Mouse (Mus musculus) frontal cortex, postnatal 14 days (tissue): ENCODE measurements at regions not wholly inside any gene's neighbourhood (a gene's known extent, or its start where the extent isn't known, plus 50 kb on each side); places are given as distances from the start of the nearest gene placed in this dataset.
"Not testable (repeated sequence)": the region's sequence is repeated elsewhere in the genome, so short reads cannot be mapped to it uniquely, and the experiment has no call there.

ENCODE experiments used
- DNase-seq, 2 experiments: peaks; one replicate each; pipeline ENCODE4 v3.0.0; 2022; ENCODE audit warnings: low spot score in 2 of 2

DNA sequence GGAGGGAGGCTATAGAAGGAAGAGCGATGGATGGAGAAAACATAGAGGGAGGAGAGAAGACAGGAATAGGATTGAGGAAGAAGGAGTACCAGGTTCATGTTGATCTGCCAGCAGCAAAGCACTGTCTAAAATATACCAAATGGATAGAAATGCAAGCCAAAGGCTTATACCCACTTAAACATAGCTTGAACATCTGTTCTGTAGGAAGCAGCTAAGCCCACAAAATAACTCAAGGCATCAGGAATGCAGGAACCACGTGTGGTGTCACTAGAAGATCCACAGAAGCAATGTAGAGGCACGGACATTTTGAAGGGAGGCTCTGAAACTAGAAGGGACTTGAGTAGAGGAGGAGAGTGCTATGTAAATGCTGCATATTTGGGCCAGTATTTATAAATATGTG, 78.9 kb downstream of the Smgc start:
- no peak for DNase-seq

- no peak for DNase-seq
These were observed 79.8 kb downstream of the Smgc start for GRCm38 (mm10) chr15:91917877-91918276.

GRCm38 (mm10) chr15:91924542-91924941, 86.5 kb downstream of the Smgc start:
- no peak for DNase-seq

DNA sequence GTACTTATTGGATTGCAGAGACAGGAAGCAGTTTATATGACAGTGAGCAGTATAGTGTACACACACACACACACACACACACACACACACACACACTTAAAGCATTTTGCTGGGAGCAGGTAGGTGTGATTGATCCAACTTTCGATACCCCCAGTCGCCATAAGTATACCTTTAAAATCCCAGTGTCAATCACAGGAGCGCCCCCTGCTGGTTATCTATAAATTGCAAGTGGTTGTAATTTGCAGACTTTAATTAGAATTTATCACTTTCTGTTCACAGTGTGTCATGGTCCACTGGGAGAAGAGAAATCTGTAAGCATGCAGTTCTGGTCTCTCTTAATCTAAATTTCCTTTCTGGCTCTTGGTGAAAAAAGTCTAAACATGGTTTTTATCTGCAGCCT, 89.4 kb downstream of the Smgc start:
- DNase-seq = no peak

- DNase-seq = no peak
These were observed 90.4 kb downstream of the Smgc start for GRCm38 (mm10) chr15:91928511-91928910.

GRCm38 (mm10) chr15:91957273-91957672, 93.7 kb upstream of the Cntn1 start:
- DNase-seq = no peak

DNA sequence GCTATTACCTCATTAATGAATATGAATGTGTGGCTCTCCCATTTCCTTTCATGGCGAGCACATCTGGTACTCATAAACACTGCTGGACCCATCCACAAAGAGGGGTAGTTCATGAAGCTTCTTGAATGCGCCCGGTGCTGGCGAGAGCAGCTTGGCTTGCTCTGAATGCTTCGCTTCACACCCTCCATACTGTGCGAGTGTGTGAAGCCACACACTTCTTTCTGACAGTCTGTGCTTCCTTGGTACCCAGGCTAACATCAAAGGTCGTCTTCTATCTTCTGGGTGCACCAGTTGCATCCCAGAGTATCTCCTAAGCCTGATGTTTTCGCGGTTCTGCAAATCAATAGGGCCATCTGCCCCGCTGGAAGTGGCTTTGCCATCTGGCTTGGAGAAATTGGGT, 85.8 kb upstream of the Cntn1 start:
- DNase-seq = peak; percentile 16 to 22

GRCm38 (mm10) chr15:91969378-91969777, 81.6 kb upstream of the Cntn1 start:
- DNase-seq = peak; percentile 17 to 68

GRCm38 (mm10) chr15:91971411-91971810, 79.6 kb upstream of the Cntn1 start:
- no peak for DNase-seq

DNA sequence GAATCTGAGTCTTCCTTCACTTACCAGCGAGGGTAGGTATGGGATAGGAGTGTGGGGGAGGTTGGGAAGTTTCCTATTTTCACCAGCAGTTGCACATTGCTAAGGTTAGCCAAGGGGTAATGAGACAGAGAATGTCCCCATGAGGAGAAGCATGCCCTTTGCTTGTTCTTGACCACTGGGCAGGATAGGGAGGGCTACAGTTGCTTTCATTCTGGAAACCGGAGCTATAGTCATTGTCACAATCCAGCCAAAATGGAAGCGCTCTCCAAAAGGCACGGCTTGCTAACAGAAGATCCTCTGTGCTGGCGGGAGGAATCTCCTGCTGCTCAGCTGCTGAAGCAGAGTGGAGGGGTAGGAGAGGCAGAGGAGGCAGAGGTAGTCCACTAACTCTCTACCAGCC, 79.1 kb upstream of the Cntn1 start:
- DNase-seq = no peak

DNA sequence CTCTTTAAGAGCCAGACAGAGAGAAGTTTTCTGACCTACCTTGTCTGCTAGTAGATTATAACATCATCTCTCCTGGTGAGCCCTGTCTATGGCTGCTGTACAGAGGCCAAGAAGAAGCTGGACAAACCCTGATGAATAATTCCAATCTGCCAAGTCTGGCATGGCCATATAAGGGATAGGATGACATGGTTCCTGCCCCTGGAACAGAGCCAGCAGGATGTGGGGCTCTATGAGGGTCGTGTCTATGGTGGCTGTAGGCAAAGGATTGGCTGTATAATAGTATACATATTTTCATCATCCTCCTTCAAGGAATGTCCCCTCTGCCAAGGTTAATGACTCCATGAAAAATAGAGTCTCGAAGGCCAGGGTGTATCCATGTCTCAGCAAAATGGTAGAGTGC, 75.4 kb upstream of the Cntn1 start:
- DNase-seq = no peak

DNA sequence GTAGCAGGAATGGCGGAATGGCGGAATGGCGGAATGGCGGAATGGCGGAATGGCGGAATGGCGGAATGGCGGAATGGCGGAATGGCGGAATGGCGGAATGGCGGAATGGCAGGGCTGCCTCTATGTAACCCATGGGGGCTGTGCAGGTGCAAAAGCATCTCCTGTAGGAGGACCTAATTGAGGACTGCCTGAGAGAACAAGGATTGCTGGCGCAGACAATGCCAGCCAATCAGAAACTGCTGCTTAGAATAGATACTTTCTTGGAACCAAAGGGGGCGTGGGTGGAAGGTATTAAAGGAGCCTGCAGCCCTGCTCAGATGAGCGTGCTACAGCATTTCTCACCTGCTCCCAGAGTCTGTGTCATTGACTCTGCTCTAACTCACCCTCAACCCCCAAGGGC, 67.8 kb upstream of the Cntn1 start:
- DNase-seq = not testable (repeated sequence)

- DNase-seq = no peak
These were observed 50.9 kb upstream of the Cntn1 start for GRCm38 (mm10) chr15:92000086-92000485.
